Mouse (Mus musculus): ENCODE results near the gene Nat10.

The Nat10 gene

GRCm38 (mm10) chr2:103760906-103761716 is at the start of gene Nat10:
Gene Nat10, minus strand, starts transcription at chr2:103761270.
- DNase-seq: peak; percentile 99

- DNase-seq: no peak
These were observed 49.3 kb upstream of the Nat10 start for GRCm38 (mm10) chr2:103810412-103810811.

- DNase-seq: no peak
These were observed 47.4 kb upstream of the Nat10 start for GRCm38 (mm10) chr2:103808466-103808865.

- DNase-seq: no peak
These were observed 42.9 kb upstream of the Nat10 start for GRCm38 (mm10) chr2:103803770-103804530.

- no peak for DNase-seq
These were observed 41.4 kb upstream of the Nat10 start for GRCm38 (mm10) chr2:103802422-103802821.

GRCm38 (mm10) chr2:103797491-103798009 is 36.5 kb upstream of the Nat10 start, which contains the start of gene Caprin1:
Gene Caprin1, minus strand, starts transcription at chr2:103797649.
- DNase-seq: peak; percentile 95

- peak; percentile 74 for DNase-seq
These were observed 35.9 kb upstream of the Nat10 start for GRCm38 (mm10) chr2:103796861-103797466.

- peak; percentile 46 for DNase-seq
These were observed 35.3 kb upstream of the Nat10 start for GRCm38 (mm10) chr2:103796211-103796860.

GRCm38 (mm10) chr2:103795843-103796210 is 34.8 kb upstream of the Nat10 start:
- peak; percentile 72 for DNase-seq

GRCm38 (mm10) chr2:103792009-103792408 is 30.9 kb upstream of the Nat10 start:
- no peak for DNase-seq

GRCm38 (mm10) chr2:103785735-103786134 is 24.7 kb upstream of the Nat10 start:
- no peak for DNase-seq

- DNase-seq: no peak
These were observed 23.6 kb upstream of the Nat10 start for GRCm38 (mm10) chr2:103784621-103785020.

- no peak for DNase-seq
These were observed 1.4 kb upstream of the Nat10 start for GRCm38 (mm10) chr2:103762492-103762891.

- DNase-seq: no peak
These were observed 923 bp upstream of the Nat10 start for GRCm38 (mm10) chr2:103761993-103762392.

- DNase-seq: no peak
These were observed 649 bp downstream of the Nat10 start for GRCm38 (mm10) chr2:103760421-103760820.

GRCm38 (mm10) chr2:103755458-103756085 is 5.5 kb downstream of the Nat10 start:
- no peak for DNase-seq

- no peak for DNase-seq
These were observed 6.5 kb downstream of the Nat10 start for GRCm38 (mm10) chr2:103754614-103755013.

GRCm38 (mm10) chr2:103751771-103752170 is 9.3 kb downstream of the Nat10 start:
- DNase-seq: no peak

GRCm38 (mm10) chr2:103749091-103749490 is 12.0 kb downstream of the Nat10 start:
- DNase-seq: no peak

- no peak for DNase-seq
These were observed 13.2 kb downstream of the Nat10 start for GRCm38 (mm10) chr2:103747891-103748290.

- DNase-seq: no peak
These were observed 14.3 kb downstream of the Nat10 start for GRCm38 (mm10) chr2:103746761-103747160.

GRCm38 (mm10) chr2:103746096-103746495 is 15.0 kb downstream of the Nat10 start:
- peak; percentile 48 for DNase-seq

Data from layer of hippocampus, adult 9-11 months (tissue).